Mouse (Mus musculus) neural tube, embryonic 14.5 days (tissue): ENCODE data around the gene Kcnf1. TPM values are rescaled to one million over a fixed set of nuclear protein-coding genes. Genes with fewer than 3 reads are reported as not detected.
A peak's percentile ranks its signal among the peaks of the same experiment; 100 is the strongest.

Source experiments
- ATAC-seq: fragments of 200-750 bp; cut with Nextera tagmentation; 2 replicates; pipeline ENCODE4 v1.8.0; 2017; ENCODE audit warnings: low read depth, mild to moderate bottlenecking, moderate TSS enrichment, moderate library complexity
- H3K27ac ChIP-seq: fragments of 300-500 bp; sonication (generic); 2 replicates; pipeline ENCODE4 v1.5.1; 2014; ENCODE audit warnings: low read depth, mild to moderate bottlenecking, control low read depth, low read length, moderate library complexity, mixed read lengths
- H3K27me3 ChIP-seq: fragments of 300-500 bp; sonication (generic); 2 replicates; pipeline ENCODE4 v1.6.1; 2014; ENCODE audit warnings: low read length; ENCODE audit not compliant: control insufficient read depth, insufficient read depth
- H3K36me3 ChIP-seq: fragments of 300-500 bp; sonication (generic); 2 replicates; pipeline ENCODE4 v1.6.1; 2014; ENCODE audit warnings: low read length, mixed read lengths; ENCODE audit not compliant: control insufficient read depth, insufficient read depth
- H3K4me1 ChIP-seq: fragments of 300-500 bp; sonication (generic); 2 replicates; pipeline ENCODE4 v1.6.1; 2014; ENCODE audit warnings: low read length; ENCODE audit not compliant: control insufficient read depth, insufficient read depth
- H3K4me2 ChIP-seq: fragments of 300-500 bp; sonication (generic); 2 replicates; pipeline ENCODE4 v1.6.1; 2014; ENCODE audit warnings: mild to moderate bottlenecking, low read depth, low read length, control low read depth
- H3K4me3 ChIP-seq: fragments of 300-500 bp; sonication (generic); 2 replicates; pipeline ENCODE4 v1.5.1; 2014; ENCODE audit warnings: low read depth, low read length, control low read depth, mixed read lengths
- H3K9ac ChIP-seq: fragments of 300-500 bp; sonication (generic); replicated peaks from 2 replicates; pipeline ENCODE4 v1.6.1; 2014; ENCODE audit warnings: low read depth, mild to moderate bottlenecking, control low read depth, low read length, mixed read lengths
- H3K9me3 ChIP-seq: fragments of 300-500 bp; sonication (generic); 2 replicates; pipeline ENCODE4 v1.6.1; 2016; ENCODE audit warnings: low read length; ENCODE audit not compliant: control insufficient read depth
- WGBS: fragments of 180-500 bp; shearing (Covaris S2); extraction: QIAGEN DNeasy Blood & Tissue Kit; methylation state at CpG from one replicate; pipeline ENCODE4 v1.1.7; 2014; 5-methylcytosine and 5-hydroxymethylcytosine counted together
- polyA plus RNA-seq: library from polyadenylated mRNA; unstranded; fragments of >200 nt; fragmentation: Nextera tagmentation; extraction: Ambion mirVana; gene quantifications from 2 replicates; pipeline ENCODE4 v1.2.1, GENCODE M21; 2014

The Kcnf1 gene
- polyA plus RNA-seq, 1 experiment from 2014 or later, result 2.8 TPM

- Histone ChIP-seq H3K4me2 (no peak overlapping the region), H3K27ac (no peak overlapping the region), H3K36me3 (no peaks in the 10 kb centered on the region), H3K9me3 (no peaks in the 10 kb centered on the region), H3K4me3 (no peak overlapping the region), H3K9ac (no peak overlapping the region), H3K27me3 (no peaks in the 10 kb centered on the region), H3K4me1 (no peaks in the 10 kb centered on the region)
- no peak for ATAC-seq
- 97% methylated on average over 5 of the region's 5 CpGs for WGBS
These were observed 21.9 kb upstream of the Kcnf1 start for GRCm38 (mm10) chr12:17198621-17199020.

- no peak for ATAC-seq
These were observed 17.5 kb upstream of the Kcnf1 start for GRCm38 (mm10) chr12:17194140-17194539.

GRCm38 (mm10) chr12:17193311-17193710 is 16.6 kb upstream of the Kcnf1 start:
- no peak for ATAC-seq
- Histone ChIP-seq H3K4me2 (no peak overlapping the region), H3K4me3 (no peak overlapping the region), H3K36me3 (no peaks in the 10 kb centered on the region), H3K9me3 (no peaks in the 10 kb centered on the region), H3K27ac (no peak overlapping the region), H3K4me1 (no peaks in the 10 kb centered on the region), H3K27me3 (no peaks in the 10 kb centered on the region), H3K9ac (no peak overlapping the region)
- WGBS, result 79% methylated on average over 1 of the region's 1 CpGs

More at GRCm38 (mm10) chr12:17194140-17194539, 17.5 kb upstream of the Kcnf1 start:
- no peaks in the 10 kb centered on the region for H3K27me3 ChIP-seq
- no peak overlapping the region for H3K9ac ChIP-seq
- 95% methylated on average over 6 of the region's 6 CpGs for WGBS
- H3K36me3 ChIP-seq, result no peaks in the 10 kb centered on the region
- no peaks in the 10 kb centered on the region for H3K4me1 ChIP-seq
- H3K4me2 ChIP-seq, result no peak overlapping the region
- H3K9me3 ChIP-seq, result no peaks in the 10 kb centered on the region
- no peak overlapping the region for H3K4me3 ChIP-seq
- H3K27ac ChIP-seq, result no peak overlapping the region

GRCm38 (mm10) chr12:17192887-17193286 is 16.2 kb upstream of the Kcnf1 start:
- Histone ChIP-seq H3K36me3 (no peaks in the 10 kb centered on the region), H3K4me2 (no peak overlapping the region), H3K9me3 (no peaks in the 10 kb centered on the region), H3K27ac (no peak overlapping the region), H3K27me3 (no peaks in the 10 kb centered on the region), H3K4me1 (no peaks in the 10 kb centered on the region), H3K9ac (no peak overlapping the region), H3K4me3 (no peak overlapping the region)
- 89% methylated on average over 2 of the region's 2 CpGs for WGBS
- ATAC-seq, result no peak

- WGBS, result 38% methylated on average over 7 of the region's 7 CpGs
- H3K27me3 ChIP-seq, result no peaks in the 10 kb centered on the region
- no peaks in the 10 kb centered on the region for H3K36me3 ChIP-seq
- H3K27ac ChIP-seq, result no peak overlapping the region
- no peak overlapping the region for H3K4me3 ChIP-seq
- no peak overlapping the region for H3K4me2 ChIP-seq
- H3K9me3 ChIP-seq, result no peaks in the 10 kb centered on the region
- 0 out of 2 replicates have a peak, but pooled peaks have one; percentile 21 for ATAC-seq
- no peaks in the 10 kb centered on the region for H3K4me1 ChIP-seq
- H3K9ac ChIP-seq, result no peak overlapping the region
These were observed 7.7 kb upstream of the Kcnf1 start for GRCm38 (mm10) chr12:17184303-17184775.

DNA sequence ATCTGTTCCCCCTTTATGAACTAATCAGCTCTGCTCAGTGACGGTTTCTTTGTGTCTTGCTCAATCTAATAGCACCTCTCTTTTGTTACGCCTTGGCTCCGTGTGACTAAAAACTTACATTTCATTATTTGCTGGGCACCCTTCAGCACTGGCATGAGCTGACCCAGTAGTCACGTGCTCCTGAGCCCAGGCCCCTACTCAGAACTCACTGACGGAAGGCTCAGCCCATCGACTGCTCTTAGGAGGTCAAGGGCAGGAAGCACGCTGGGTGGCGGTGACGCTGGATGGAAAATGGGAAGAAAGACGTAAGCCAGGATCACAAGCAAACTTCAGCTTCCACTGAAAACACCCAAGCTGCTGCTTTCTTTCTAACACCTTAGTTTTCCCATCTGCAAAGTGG is 7.1 kb upstream of the Kcnf1 start:
- no peak overlapping the region for H3K9ac ChIP-seq
- H3K4me1 ChIP-seq, result no peaks in the 10 kb centered on the region
- no peak overlapping the region for H3K27ac ChIP-seq
- no peaks in the 10 kb centered on the region for H3K27me3 ChIP-seq
- H3K9me3 ChIP-seq, result no peaks in the 10 kb centered on the region
- H3K4me3 ChIP-seq, result no peak overlapping the region
- ATAC-seq, result no peak
- H3K4me2 ChIP-seq, result no peak overlapping the region
- WGBS, result 55% methylated on average over 10 of the region's 10 CpGs
- no peaks in the 10 kb centered on the region for H3K36me3 ChIP-seq

DNA sequence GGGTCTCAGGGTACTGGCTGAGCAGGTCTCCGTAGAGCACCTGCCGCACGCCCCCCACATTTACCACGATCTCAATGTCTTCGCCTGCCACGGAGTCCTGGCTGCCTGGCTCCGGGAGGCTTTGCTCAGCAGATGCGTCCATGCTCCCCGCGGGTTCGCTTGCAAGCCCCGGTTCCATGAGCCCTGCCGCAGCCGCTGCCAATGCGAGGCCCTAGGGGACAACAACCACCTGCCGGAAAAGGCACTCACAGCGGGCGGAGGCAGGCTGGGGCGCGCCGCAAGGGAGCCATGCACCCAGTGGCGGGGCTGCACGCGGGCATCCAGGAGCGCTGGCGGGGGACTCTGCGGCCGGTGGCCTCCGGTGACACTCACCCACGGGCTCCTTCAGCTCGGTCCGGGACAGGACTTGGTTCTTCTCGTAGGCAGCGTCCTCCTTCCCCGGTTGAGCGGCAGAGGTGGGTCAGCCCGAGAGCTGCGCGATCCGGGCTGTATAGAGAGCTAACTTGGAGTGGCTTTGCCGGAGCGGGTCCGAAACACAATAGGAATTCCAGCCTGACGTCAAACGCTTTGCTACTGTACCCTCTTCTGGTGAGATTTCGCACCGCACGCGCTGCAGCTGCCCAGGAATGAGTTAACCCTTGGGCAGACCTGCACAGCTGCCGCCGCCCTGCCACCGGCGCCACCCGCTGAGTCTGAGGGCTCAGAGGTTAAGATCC is 489 bp downstream of the Kcnf1 start:
- H3K9ac ChIP-seq, result peak overlapping the region; percentile 76
- peak overlapping the region; percentile 93 for H3K4me2 ChIP-seq
- H3K4me3 ChIP-seq, result peak overlapping the region; percentile 59
- peak; percentile 91 for ATAC-seq
- H3K36me3 ChIP-seq, result no peaks in the 10 kb centered on the region
- H3K27ac ChIP-seq, result peak overlapping the region; percentile 62; the same call in 1 of the 2 replicates
- H3K27me3 ChIP-seq, result peaks cover 7% of the 10 kb centered on the region
- H3K9me3 ChIP-seq, result no peaks in the 10 kb centered on the region
- H3K4me1 ChIP-seq, result no peaks in the 10 kb centered on the region
- under 1% methylated on average over 54 of the region's 54 CpGs for WGBS

DNA sequence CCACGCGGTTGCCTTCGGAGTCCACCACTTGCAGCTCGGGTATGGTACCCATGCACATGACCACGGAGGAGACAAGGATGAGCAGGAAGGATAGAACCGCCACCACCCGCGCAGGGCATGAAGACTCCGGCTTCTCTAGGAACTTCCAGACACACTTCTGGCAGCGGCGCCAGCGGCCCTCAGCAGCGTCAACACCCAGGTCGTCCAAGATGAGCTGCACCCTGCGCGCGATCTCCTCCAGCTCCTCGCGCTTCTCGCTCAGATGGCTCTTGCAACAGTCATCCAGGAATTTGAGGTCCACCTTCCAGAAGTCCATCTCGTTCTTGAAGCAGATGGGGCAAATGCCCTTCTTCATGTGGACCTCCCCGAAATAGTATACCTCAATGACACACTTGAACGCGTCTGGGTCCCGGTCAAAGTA is 1.1 kb downstream of the Kcnf1 start:
- H3K36me3 ChIP-seq, result no peaks in the 10 kb centered on the region
- no peaks in the 10 kb centered on the region for H3K4me1 ChIP-seq
- ATAC-seq, result peak; percentile 32
- no peaks in the 10 kb centered on the region for H3K9me3 ChIP-seq
- H3K27me3 ChIP-seq, result peaks cover 7% of the 10 kb centered on the region
- H3K9ac ChIP-seq, result peak overlapping the region; percentile 76
- no peak overlapping the region for H3K27ac ChIP-seq
- H3K4me3 ChIP-seq, result peak overlapping the region; percentile 59
- peak overlapping the region; percentile 93 for H3K4me2 ChIP-seq
- WGBS, result 15% methylated on average over 25 of the region's 25 CpGs

- Histone ChIP-seq H3K4me3 (peak overlapping the region; percentile 59), H3K9me3 (no peaks in the 10 kb centered on the region), H3K4me1 (no peaks in the 10 kb centered on the region), H3K27ac (no peak overlapping the region), H3K9ac (no peak overlapping the region), H3K27me3 (peaks cover 7% of the 10 kb centered on the region), H3K36me3 (no peaks in the 10 kb centered on the region), H3K4me2 (peak overlapping the region; percentile 93)
- 74% methylated on average over 20 of the region's 20 CpGs for WGBS
- ATAC-seq, result no peak
These were observed 1.6 kb downstream of the Kcnf1 start for GRCm38 (mm10) chr12:17175124-17175523.
